Mouse (Mus musculus) liver, postnatal 0 days (tissue): ENCODE results near the gene P4ha2.

Experiments used
- CTCF ChIP-seq: sonication (generic); IDR thresholded peaks from 2 replicates; pipeline ENCODE4 v1.5.1; 2016; ENCODE audit warnings: antibody characterized with exemption, low read depth
- EP300 ChIP-seq: IDR thresholded peaks from 2 replicates; pipeline ENCODE4 v1.6.1; 2016; ENCODE audit warnings: antibody characterized with exemption, low read depth, mild to moderate bottlenecking

GRCm38 (mm10) chr11:54171175-54171574, 71.3 kb downstream of the P4ha2 start:
- no peak for TF ChIP-seq EP300
- no peak for TF ChIP-seq CTCF
